Mouse (Mus musculus): ENCODE data around the gene Zbtb24.

DNA sequence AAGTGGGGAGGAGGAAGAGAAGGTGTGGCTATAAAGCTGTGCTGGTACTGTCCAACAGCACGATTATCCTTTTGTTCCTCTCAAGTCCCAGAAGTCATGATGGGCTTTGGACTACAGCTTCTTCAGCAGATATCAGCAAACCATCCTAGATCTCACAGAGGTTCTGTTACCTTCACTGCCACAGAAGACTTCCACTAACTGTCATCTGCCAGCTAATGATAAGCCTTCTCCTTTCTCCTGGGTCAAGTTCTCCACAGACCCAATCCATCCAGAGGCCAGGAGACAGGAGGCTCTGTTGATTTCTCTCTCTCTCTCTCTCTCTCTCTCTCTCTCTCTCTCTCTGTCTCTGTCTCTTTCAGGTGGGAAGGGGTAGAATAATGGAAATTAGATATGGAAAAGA lies 2.0 kb upstream of the Zbtb24 start:
- no peak for TF ChIP-seq EP300 (IDR thresholded peaks at IDR 0.05)
- TF ChIP-seq CTCF (IDR thresholded peaks at IDR 0.05) = no peak
